Mouse (Mus musculus) forebrain, embryonic 13.5 days (tissue): Measurements from ENCODE around the gene Pdhb. TPM values are rescaled to one million over a fixed set of nuclear protein-coding genes. Genes with fewer than 3 reads are reported as not detected.

Experiments used
- ATAC-seq: fragments of 200-750 bp; cut with Nextera tagmentation; 2 replicates; pipeline ENCODE4 v1.8.0; 2017
- H3K27ac ChIP-seq: fragments of 300-500 bp; sonication (generic); 2 replicates; pipeline ENCODE4 v1.5.1; 2015; ENCODE audit warnings: inconsistent platforms, mild to moderate bottlenecking, moderate library complexity
- H3K27me3 ChIP-seq: fragments of 300-500 bp; sonication (generic); 2 replicates; pipeline ENCODE4 v1.6.1; 2015; ENCODE audit warnings: mild to moderate bottlenecking, inconsistent platforms
- H3K36me3 ChIP-seq: fragments of 300-500 bp; sonication (generic); 2 replicates; pipeline ENCODE4 v1.6.1; 2015; ENCODE audit warnings: mild to moderate bottlenecking, inconsistent platforms; ENCODE audit not compliant: poor library complexity, severe bottlenecking
- H3K4me1 ChIP-seq: fragments of 300-500 bp; sonication (generic); 2 replicates; pipeline ENCODE4 v1.6.1; 2015; ENCODE audit warnings: inconsistent platforms
- H3K4me2 ChIP-seq: fragments of 300-500 bp; sonication (generic); 2 replicates; pipeline ENCODE4 v1.6.1; 2015; ENCODE audit warnings: inconsistent platforms, mild to moderate bottlenecking, moderate library complexity
- H3K4me3 ChIP-seq: fragments of 300-500 bp; sonication (generic); 2 replicates; pipeline ENCODE4 v1.5.1; 2015; ENCODE audit warnings: mild to moderate bottlenecking, inconsistent platforms
- H3K9ac ChIP-seq: fragments of 300-500 bp; sonication (generic); 2 replicates; pipeline ENCODE4 v1.6.1; 2015; ENCODE audit warnings: mild to moderate bottlenecking, inconsistent platforms
- H3K9me3 ChIP-seq: fragments of 300-500 bp; sonication (generic); replicated peaks from 2 replicates; pipeline ENCODE4 v1.6.1; 2016; ENCODE audit warnings: inconsistent platforms
- WGBS: fragments of 180-500 bp; shearing (Covaris S2); methylation state at CpG from one replicate; pipeline ENCODE4 v1.1.7; 2015; 5-methylcytosine and 5-hydroxymethylcytosine counted together
- polyA plus RNA-seq: library from polyadenylated mRNA; unstranded; fragments of >200 nt; fragmentation: Nextera tagmentation; extraction: Ambion mirVana; gene quantifications from 2 replicates; pipeline ENCODE4 v1.2.1, GENCODE M21; 2015

Gene Pdhb
- polyA plus RNA-seq = 238 and 247 TPM in 2 replicates

DNA sequence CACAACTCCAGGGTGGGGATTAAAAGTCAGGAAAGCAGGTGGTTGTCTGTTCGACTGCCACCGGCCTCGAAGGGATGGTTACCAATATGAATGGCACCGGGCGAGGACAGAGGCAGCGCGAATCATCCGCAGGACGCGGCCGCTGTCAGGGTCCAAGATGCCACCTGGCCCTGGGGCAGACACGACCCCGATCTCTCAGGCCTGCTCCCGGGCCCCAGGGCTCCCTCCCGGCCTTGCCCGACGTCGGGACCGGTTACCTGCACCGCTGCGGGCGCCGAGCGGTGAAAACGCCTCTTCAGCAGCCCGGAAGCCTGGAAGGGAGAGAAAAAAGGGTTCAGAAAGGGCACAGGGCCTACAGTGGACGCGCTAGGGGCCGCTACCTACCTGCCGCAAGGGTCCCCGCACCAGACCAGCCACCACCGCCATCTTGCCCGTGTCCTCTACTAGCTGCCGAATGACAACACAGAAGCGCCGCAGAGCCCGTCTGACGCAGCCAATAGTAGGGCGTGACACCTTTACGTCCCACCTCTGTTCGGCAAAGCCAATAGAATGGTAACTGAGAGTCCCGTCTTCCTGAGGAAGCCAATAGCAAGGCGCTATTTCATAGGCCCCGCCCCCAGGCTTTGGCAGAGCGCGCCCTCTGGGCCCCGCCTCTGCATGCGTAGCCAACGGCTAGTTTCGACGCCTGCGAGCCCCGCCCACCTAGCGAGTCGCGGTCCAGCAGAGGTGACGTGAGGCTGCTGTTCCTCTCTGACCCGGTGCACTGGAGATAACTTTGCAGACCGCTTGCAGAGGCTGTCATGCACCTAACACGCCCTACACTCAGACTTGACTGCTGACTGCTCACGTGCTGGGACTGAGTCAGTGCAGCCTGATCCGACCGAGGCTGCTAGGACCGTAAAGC, at the start of gene Pdhb:
Gene Pdhb (minus strand): TSS at position 519 of the 904 bp plus-strand sequence.
- Histone ChIP-seq H3K4me1 (peaks cover 15% of the 10 kb centered on the region), H3K36me3 (peaks cover 27% of the 10 kb centered on the region), H3K4me3 (peak within 1 kb of the TSS; percentile 97), H3K9me3 (no peaks in the 10 kb centered on the region), H3K9ac (peak within 1 kb of the TSS; percentile 96), H3K27ac (peak within 1 kb of the TSS; percentile 68), H3K4me2 (peak within 1 kb of the TSS; percentile 84), H3K27me3 (no peaks in the 10 kb centered on the region)
- WGBS = under 1% methylated on average over 64 of the region's 64 CpGs
- ATAC-seq = peak; percentile 100

DNA sequence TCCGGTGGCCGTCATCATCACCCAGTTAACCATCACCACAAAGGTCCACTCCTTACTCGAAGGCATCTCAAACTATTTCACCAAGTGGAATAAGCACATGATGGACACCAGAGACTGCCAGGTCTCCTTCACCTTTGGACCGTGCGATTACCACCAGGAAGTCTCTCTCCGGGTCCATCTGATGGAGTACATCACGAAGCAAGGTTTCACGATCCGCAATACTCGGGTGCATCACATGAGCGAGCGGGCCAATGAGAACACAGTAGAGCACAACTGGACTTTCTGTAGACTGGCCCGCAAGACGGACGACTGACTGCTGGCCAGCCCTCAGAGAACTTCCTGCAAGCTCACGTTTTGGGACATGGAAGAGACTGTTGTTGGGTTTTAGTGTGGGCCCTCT, 49.7 kb upstream of the Pdhb start:
- H3K36me3 ChIP-seq = peaks cover 22% of the 10 kb centered on the region
- H3K4me2 ChIP-seq = no peak overlapping the region
- H3K9me3 ChIP-seq = no peaks in the 10 kb centered on the region
- H3K27ac ChIP-seq = no peak overlapping the region
- H3K4me1 ChIP-seq = peaks cover 22% of the 10 kb centered on the region
- no peaks in the 10 kb centered on the region for H3K27me3 ChIP-seq
- H3K9ac ChIP-seq = no peak overlapping the region
- WGBS = 96% methylated on average over 16 of the region's 16 CpGs
- no peak overlapping the region for H3K4me3 ChIP-seq
- no peak for ATAC-seq

DNA sequence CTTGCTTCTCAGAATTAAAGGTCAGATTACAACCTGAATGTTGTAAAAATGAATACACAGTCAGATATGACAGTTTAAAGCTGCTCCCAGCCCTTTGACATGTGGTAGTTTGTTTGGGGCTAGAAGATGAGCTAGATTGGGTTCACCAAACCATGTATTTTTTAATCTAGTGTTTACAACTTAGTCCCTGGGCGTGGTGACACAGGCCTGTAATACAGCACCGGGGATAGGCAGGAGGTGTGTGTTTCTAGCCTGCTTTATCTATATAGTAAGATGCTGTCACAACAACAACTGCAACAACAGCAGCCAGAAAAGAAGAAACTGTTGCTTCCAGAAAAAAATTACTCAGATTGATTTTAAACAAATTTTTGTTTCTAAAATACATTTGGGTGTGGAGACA, 48.1 kb upstream of the Pdhb start:
- WGBS = 87% methylated on average over 2 of the region's 2 CpGs
- Histone ChIP-seq H3K4me3 (no peak overlapping the region), H3K36me3 (peaks cover 22% of the 10 kb centered on the region), H3K4me1 (peaks cover 34% of the 10 kb centered on the region), H3K9ac (no peak overlapping the region), H3K4me2 (no peak overlapping the region), H3K9me3 (no peaks in the 10 kb centered on the region), H3K27me3 (peaks cover 6% of the 10 kb centered on the region), H3K27ac (no peak overlapping the region)
- ATAC-seq = no peak

DNA sequence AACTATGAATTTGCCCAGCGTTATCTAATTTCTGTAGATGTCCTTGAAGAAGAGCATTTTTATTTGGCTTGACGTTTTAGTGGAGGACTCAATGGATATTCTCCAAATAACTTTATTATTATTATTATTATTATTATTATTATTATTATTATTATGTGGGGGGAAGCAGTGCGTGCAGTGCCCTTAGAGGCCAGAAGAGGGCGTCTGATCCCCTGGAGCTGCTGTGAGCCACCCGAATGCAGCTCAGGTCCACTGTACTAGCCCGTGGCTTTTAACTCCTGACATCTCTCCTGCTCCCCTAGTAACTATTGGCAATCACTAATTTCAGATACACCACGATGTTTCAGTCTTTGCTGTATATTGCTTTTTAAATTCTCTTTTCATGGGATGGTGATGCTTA, 47.5 kb upstream of the Pdhb start:
- Histone ChIP-seq H3K27me3 (peaks cover 9% of the 10 kb centered on the region), H3K36me3 (peaks cover 22% of the 10 kb centered on the region), H3K4me3 (no peak overlapping the region), H3K27ac (no peak overlapping the region), H3K4me2 (no peak overlapping the region), H3K9me3 (no peaks in the 10 kb centered on the region), H3K4me1 (peaks cover 40% of the 10 kb centered on the region), H3K9ac (no peak overlapping the region)
- WGBS = 62% methylated on average over 7 of the region's 7 CpGs
- no peak for ATAC-seq

DNA sequence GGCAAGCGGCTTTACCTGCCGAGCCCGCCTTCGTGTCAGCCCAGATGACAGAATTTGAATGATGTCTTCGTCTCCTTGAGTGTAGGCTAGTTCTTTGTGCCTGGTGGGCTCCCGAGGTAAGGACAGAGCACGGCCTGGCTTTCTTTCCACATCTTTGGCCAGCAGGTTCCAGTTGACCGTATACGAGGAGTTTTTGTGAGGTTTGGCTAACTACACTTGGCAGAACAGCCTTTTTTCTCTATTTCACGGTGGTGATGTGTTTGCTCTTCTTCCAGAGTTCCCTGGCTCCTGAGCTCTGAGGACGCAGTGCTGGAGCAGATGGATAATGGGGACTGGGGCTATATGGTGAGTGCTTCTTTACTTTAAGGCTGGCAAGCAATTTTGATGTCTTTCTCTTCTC, 47.1 kb upstream of the Pdhb start:
- Histone ChIP-seq H3K4me1 (peaks cover 45% of the 10 kb centered on the region), H3K27me3 (peaks cover 9% of the 10 kb centered on the region), H3K9ac (no peak overlapping the region), H3K4me2 (no peak overlapping the region), H3K4me3 (no peak overlapping the region), H3K9me3 (no peaks in the 10 kb centered on the region), H3K27ac (no peak overlapping the region), H3K36me3 (peaks cover 22% of the 10 kb centered on the region)
- no peak for ATAC-seq
- 46% methylated on average over 11 of the region's 11 CpGs for WGBS

DNA sequence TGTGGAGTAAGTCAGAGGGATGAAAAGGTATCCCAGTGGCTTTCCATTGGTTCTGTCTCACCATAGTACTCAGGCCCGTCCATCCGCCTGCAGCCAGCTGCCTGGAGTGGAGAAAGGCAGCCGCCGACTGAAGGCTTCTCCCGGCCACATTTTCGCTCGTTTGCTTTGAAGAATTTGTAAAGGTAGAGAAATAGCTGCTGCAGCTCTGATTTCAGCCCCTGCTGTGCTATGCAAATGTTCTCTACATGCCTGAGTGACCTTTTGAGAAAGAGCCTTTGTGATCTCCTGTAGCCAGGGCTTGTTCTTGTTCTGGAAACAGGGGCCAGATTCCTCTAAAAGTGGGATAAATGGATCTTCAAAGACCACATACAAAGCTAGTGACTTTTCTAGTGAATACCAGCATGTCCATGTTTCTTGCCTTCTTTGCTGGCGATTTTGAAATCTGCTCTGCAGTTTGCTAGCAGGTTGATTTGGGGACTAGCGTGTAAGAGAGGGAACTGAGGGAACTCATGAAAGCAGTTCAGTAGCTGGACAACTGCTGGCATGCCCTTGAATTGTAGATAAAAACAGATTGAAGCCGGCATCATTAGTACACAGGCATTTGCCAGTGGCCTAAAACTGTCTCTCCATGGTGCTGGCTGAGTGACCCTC, 46.0 kb upstream of the Pdhb start:
- peak overlapping the region; percentile 68 for H3K27ac ChIP-seq
- peak overlapping the region; percentile 45 for H3K4me2 ChIP-seq
- H3K36me3 ChIP-seq = peaks cover 19% of the 10 kb centered on the region
- peak; percentile 22; the same call in 1 of the 2 replicates for ATAC-seq
- peak overlapping the region; percentile 30; the same call in 1 of the 2 replicates for H3K9ac ChIP-seq
- H3K4me3 ChIP-seq = no peak overlapping the region; the same call in 1 of the 2 replicates
- H3K4me1 ChIP-seq = peaks cover 49% of the 10 kb centered on the region
- 3% methylated on average over 10 of the region's 10 CpGs for WGBS
- no peaks in the 10 kb centered on the region for H3K9me3 ChIP-seq
- H3K27me3 ChIP-seq = peaks cover 9% of the 10 kb centered on the region

DNA sequence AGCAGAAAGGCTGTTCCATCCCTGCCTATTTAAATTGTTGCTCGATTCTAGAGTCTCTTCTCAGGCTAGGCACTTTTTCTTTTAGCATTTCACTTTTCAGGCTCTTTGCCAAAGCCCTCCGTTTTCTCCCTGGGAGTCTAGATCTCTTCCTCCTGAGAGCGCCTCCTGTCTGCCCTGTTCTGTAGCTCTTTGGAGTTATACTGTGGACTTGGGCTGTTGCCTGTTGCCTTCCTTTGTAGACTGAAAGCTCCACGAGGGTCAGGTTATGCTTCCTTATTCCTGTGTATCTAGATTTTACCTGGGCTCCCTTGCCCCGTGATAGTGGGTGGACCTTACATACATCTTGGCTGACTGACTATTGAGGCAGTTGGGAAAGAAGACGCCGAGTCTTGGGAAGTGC, 45.4 kb upstream of the Pdhb start:
- Histone ChIP-seq H3K27me3 (peaks cover 9% of the 10 kb centered on the region), H3K4me3 (no peak overlapping the region), H3K36me3 (peaks cover 16% of the 10 kb centered on the region), H3K27ac (peak overlapping the region; percentile 68), H3K9ac (0 out of 2 replicates have a peak overlapping the region, but pooled peaks have one; percentile 30), H3K4me2 (peak overlapping the region; percentile 45), H3K4me1 (peaks cover 49% of the 10 kb centered on the region), H3K9me3 (no peaks in the 10 kb centered on the region)
- no peak for ATAC-seq
- 22% methylated on average over 7 of the region's 7 CpGs for WGBS

DNA sequence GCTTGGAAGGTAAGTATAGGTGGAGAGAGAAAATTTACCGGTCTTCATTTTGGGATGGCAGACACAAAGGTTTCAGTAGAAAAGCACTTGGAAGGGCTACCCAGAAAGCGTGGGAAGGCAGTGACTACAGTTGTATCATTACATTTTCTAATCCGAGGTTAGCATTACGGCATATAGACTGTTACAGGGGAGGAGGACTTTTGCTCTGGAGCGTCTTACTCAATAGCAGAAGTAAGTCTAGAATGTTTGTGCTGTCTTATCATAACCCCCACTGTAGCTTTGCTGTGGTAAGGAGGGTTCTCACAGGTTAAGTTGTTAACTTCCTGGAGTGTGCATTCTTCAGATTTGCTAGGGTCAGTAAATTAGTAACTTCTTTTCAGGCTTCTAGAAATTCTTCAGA, 43.3 kb upstream of the Pdhb start:
- 55% methylated on average over 5 of the region's 5 CpGs for WGBS
- Histone ChIP-seq H3K27ac (no peak overlapping the region), H3K4me3 (peak overlapping the region; percentile 61; the same call in 1 of the 2 replicates), H3K9me3 (no peaks in the 10 kb centered on the region), H3K9ac (no peak overlapping the region; the same call in 1 of the 2 replicates), H3K36me3 (no peaks in the 10 kb centered on the region), H3K4me2 (peak overlapping the region; percentile 82), H3K4me1 (peaks cover 49% of the 10 kb centered on the region), H3K27me3 (peaks cover 9% of the 10 kb centered on the region)
- no peak for ATAC-seq

DNA sequence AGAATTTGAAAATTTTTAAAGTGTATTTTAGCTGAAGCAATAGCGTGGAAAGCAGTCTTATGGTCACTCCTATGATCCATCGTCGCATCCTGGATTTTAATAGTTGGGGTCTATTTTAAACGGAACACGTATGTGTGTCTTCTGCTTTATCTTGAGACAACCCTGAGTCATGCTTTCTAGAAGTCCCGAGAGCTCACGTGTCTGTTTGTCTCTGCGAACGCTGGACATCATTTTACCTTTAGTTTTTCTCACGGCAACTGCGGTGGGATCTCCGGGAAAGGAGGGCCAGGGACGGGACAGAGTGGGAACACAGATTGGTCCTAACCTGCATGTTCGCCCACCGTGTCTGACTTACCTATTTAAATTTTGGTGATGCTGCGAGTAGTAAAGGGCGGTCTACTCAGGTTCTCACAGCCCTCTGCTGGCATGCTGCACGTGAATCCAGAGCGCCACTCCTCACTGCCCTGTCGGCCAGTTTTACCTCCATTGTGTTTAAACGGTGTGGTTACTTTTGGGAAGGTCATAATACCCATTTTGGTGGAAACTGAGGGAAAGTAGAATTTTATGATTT, 42.5 kb upstream of the Pdhb start:
- no peak overlapping the region for H3K27ac ChIP-seq
- WGBS = 12% methylated on average over 21 of the region's 21 CpGs
- no peak for ATAC-seq
- peaks cover 9% of the 10 kb centered on the region for H3K27me3 ChIP-seq
- no peaks in the 10 kb centered on the region for H3K9me3 ChIP-seq
- peak overlapping the region; percentile 89 for H3K9ac ChIP-seq
- H3K36me3 ChIP-seq = no peaks in the 10 kb centered on the region
- H3K4me3 ChIP-seq = peak overlapping the region; percentile 61
- H3K4me2 ChIP-seq = peak overlapping the region; percentile 82
- peaks cover 49% of the 10 kb centered on the region for H3K4me1 ChIP-seq

DNA sequence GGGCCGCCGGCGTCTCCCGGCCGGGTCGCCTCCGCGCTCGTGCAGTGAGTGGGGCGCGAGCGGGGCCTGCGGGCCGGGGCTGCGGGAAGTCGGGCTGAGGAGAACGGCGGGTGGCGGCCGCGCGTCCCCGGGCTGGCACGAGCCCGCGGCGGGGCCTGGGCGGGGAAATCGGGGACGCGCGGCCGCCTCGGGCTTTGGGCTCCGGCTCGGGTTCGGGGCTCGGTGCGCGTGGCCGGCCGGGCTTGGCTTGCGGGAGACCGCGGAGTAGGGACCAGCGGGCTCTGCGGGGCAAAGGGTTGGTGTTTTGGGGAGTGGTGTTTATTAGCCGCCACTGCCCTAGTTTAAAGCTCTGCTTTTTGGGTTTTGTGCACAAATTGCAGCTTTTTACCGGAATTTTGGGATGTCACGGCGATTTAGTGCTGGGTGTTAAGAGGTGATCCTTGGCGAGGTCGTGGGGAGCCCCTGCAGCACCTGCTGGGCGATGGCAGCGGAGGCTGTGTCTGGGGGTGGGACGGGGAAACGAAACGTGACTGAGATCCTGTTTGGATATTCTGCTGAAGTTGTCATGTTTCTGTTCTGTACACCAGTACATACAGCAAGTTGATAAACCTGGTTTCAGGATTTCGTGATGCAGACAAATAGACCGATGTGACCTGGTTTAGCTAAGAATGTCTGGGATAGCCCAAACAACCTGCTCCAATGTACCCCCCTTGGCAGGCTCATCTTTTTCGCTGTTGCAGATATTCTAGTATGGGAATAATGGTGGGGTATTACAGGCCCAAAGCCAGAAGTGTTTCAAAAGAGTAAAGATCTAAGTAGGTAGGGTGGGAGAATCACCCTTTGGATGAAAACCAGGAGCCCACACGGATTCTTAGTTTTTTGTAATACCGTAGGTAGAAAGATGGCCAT, 41.7 kb upstream of the Pdhb start:
- Histone ChIP-seq H3K36me3 (no peaks in the 10 kb centered on the region), H3K9me3 (no peaks in the 10 kb centered on the region), H3K4me2 (peak overlapping the region; percentile 82), H3K27ac (peak overlapping the region; percentile 82), H3K4me1 (peaks cover 43% of the 10 kb centered on the region), H3K27me3 (peaks cover 9% of the 10 kb centered on the region), H3K9ac (peak overlapping the region; percentile 89), H3K4me3 (peak overlapping the region; percentile 61)
- peak; percentile 79 for ATAC-seq
- WGBS = 3% methylated on average over 49 of the region's 63 CpGs

DNA sequence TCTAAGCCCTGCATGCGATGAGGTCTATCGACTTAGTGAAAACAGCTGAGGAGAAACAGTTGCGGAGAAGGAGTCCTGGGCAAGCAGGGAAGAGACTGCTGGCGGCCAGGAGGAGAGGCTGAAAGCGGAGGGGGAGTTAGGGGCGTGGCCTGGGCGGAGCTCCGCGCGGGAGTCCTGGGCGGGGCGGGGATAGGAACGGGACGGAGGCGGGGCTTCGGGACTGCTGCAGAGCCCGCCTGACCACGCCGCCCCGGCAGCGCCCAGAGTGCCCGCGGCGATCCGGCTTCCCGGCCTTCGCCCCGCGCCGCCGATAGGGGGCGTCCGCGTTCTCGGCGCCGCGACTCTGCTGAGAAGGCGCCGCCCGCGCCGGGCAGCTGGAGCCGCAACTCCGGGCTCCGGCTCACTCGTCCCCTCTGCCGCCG, 41.0 kb upstream of the Pdhb start, which contains the start of gene Kctd6:
Gene Kctd6 (plus strand): TSS at position 338 of the 422 bp plus-strand sequence.
- H3K4me1 ChIP-seq = peaks cover 37% of the 10 kb centered on the region
- peak within 1 kb of the TSS; percentile 82 for H3K27ac ChIP-seq
- ATAC-seq = peak; percentile 95
- no peaks in the 10 kb centered on the region for H3K36me3 ChIP-seq
- H3K9ac ChIP-seq = peak within 1 kb of the TSS; percentile 89
- H3K9me3 ChIP-seq = no peaks in the 10 kb centered on the region
- peak within 1 kb of the TSS; percentile 61 for H3K4me3 ChIP-seq
- H3K4me2 ChIP-seq = peak within 1 kb of the TSS; percentile 82
- WGBS = 0% methylated on average over 19 of the region's 49 CpGs
- peaks cover 9% of the 10 kb centered on the region for H3K27me3 ChIP-seq
